Mouse (Mus musculus): ENCODE data around the gene Pcdh15.

GRCm38 (mm10) chr10:73984057-73984456, 884.9 kb downstream of the Pcdh15 start:
- no peak for TF ChIP-seq CTCF (conservative IDR thresholded peaks at IDR 0.05; ENCODE audit: insufficient read depth, insufficient read length, low read depth, low read length)
- no peak for TF ChIP-seq POLR2A (IDR thresholded peaks at IDR 0.05; ENCODE audit: low read depth, low read length)
